ENCODE assay signal across 25 mouse cellular contexts in genomic region chr8:60195641-60196040, GRCm38 (mm10).
"Had no signal": no experiment of that assay in that cellular context is flagged by ENCODE, and none has a peak within 500 bp of the region (broad histone marks: within the 10 kb centered on the region; RNA-seq: fewer than 3 reads in every experiment).

No protein-coding gene starts in this region.

- H3K4me2 ChIP-seq: heart, embryonic 11.5 days; heart, embryonic 13.5 days; hindbrain, embryonic 12.5 days; hindbrain, embryonic 14.5 days; intestine, embryonic 15.5 days; limb, embryonic 13.5 days; limb, embryonic 15.5 days; liver, embryonic 12.5 days had no signal

- H3K4me3 ChIP-seq: heart, embryonic 13.5 days; hindbrain, embryonic 10.5 days; hindbrain, embryonic 12.5 days; intestine, embryonic 15.5 days; layer of hippocampus, adult 2 months; limb, embryonic 13.5 days; limb, embryonic 15.5 days; liver, embryonic 12.5 days had no signal

- DNase-seq: gastrocnemius, postnatal 14 days; gastrocnemius, postnatal 36 days; heart, adult 18-20 months; heart, postnatal 10 days; kidney, adult 18-20 months; kidney, adult 8-10 months; kidney, postnatal 10 days; kidney, postnatal 25 days; kidney, postnatal 4 days; layer of hippocampus, postnatal 36 days; left cerebral cortex, postnatal 4 days had no signal

- H3K9ac ChIP-seq: heart, embryonic 13.5 days; hindbrain, embryonic 12.5 days; hindbrain, embryonic 14.5 days; intestine, embryonic 15.5 days; limb, embryonic 13.5 days; limb, embryonic 15.5 days; liver, embryonic 12.5 days; liver, embryonic 14.5 days had no signal

- ATAC-seq: hindbrain, embryonic 16.5 days; inflammation-experienced regulatory T-cells, adult 6 months; intestine, embryonic 15.5 days; intestine, postnatal 0 days; liver, embryonic 12.5 days had no signal

- H3K27ac ChIP-seq: heart, embryonic 13.5 days; hindbrain, embryonic 10.5 days; hindbrain, embryonic 12.5 days; hindbrain, embryonic 14.5 days; intestine, embryonic 15.5 days; layer of hippocampus, adult 2 months; limb, embryonic 13.5 days; limb, embryonic 15.5 days; liver, embryonic 12.5 days; liver, embryonic 14.5 days had no signal

- H3K9me3 ChIP-seq: heart, embryonic 13.5 days; hindbrain, embryonic 10.5 days; hindbrain, embryonic 12.5 days; intestine, embryonic 15.5 days; limb, embryonic 13.5 days; limb, embryonic 15.5 days; liver, embryonic 12.5 days had no signal

- H3K36me3 ChIP-seq: heart, embryonic 13.5 days; hindbrain, embryonic 10.5 days; hindbrain, embryonic 12.5 days; intestine, embryonic 15.5 days; limb, embryonic 13.5 days; limb, embryonic 15.5 days; liver, embryonic 12.5 days had no signal

- H3K27me3 ChIP-seq: heart, embryonic 13.5 days; hindbrain, embryonic 12.5 days; intestine, embryonic 15.5 days; limb, embryonic 13.5 days; limb, embryonic 15.5 days; liver, embryonic 12.5 days had no signal

- H3K4me1 ChIP-seq: heart, embryonic 13.5 days; hindbrain, embryonic 10.5 days; hindbrain, embryonic 12.5 days; intestine, embryonic 15.5 days; limb, embryonic 13.5 days; limb, embryonic 15.5 days; liver, embryonic 12.5 days had no signal
